Mouse (Mus musculus): Measurements from ENCODE around the gene Kif24.

DNA sequence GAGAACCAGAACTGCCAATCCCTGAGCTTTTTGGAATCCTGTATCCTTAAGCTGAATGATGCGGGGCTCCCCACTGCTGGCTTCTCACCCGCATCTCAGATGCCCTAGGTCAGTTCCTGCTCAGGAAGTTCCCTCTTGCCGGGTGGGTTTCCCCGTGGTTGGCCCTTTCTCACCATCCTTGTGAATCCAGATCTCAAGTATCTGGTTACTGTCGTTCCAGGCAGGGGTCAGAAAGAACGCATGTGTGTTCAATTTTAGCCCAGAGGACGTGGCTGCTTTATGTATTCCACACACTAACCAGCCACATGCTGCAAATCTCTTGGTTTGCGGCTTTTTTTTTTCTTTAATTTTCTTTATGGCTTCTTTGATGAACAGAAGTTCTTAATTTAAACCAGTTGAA, 49.0 kb upstream of the Kif24 start:
- no peak for TF ChIP-seq CTCF (conservative IDR thresholded peaks at IDR 0.05; ENCODE audit: low read length)
- no peak for TF ChIP-seq NANOG (IDR thresholded peaks at IDR 0.05; ENCODE audit: borderline replicate concordance, low read length)
- TF ChIP-seq POU5F1 (IDR thresholded peaks at IDR 0.05; ENCODE audit: borderline replicate concordance, low read length): no peak
